Mouse (Mus musculus) cortical plate, adult 2 months (tissue): Measurements from ENCODE around the gene Tyr.

Source experiments
- CTCF ChIP-seq: fragments of 200-500 bp; IDR thresholded peaks from 2 replicates; pipeline ENCODE4 v1.5.1; 2011; ENCODE audit warnings: mild to moderate bottlenecking, control low read depth, low read length; ENCODE audit not compliant: insufficient read depth; ENCODE audit errors: extremely low read depth
- POLR2A ChIP-seq: fragments of 200-500 bp; IDR thresholded peaks from 2 replicates; pipeline ENCODE4 v1.6.1; 2011; ENCODE audit warnings: mild to moderate bottlenecking, low read length, control low read depth; ENCODE audit not compliant: insufficient read depth; ENCODE audit errors: extremely low read depth

DNA sequence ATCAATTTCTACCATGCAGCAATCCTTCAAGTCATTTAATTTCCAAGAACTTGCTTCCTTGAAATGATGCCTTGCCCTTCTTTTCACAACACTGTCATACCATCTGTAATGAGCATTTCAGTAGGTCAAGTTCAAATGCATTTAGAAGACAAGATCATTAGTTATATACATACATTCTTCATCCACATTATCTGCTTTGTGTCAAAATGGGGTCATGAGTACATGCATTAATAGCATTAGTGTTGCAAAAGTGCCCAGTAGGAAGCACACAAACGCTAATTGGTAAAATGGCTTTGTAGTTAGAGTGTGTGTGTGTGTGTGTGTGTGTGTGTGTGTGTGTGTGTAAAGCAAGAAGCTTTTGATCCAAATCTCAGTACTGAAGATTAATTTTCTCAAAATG, 80.0 kb downstream of the Tyr start:
- TF ChIP-seq POLR2A (no peak), CTCF (no peak)
